Mouse (Mus musculus) MN1 (cell line): ENCODE results near the gene Osm.

ENCODE experiments used
- DNase-seq: peaks from one replicate; pipeline ENCODE4 v3.0.0-alpha.2; 2016; ENCODE audit warnings: low spot score

The Osm gene

GRCm38 (mm10) chr11:4239691-4240090 lies 3.5 kb downstream of the Osm start:
- DNase-seq, result no peak

GRCm38 (mm10) chr11:4240151-4240550 lies 3.9 kb downstream of the Osm start:
- DNase-seq, result no peak

GRCm38 (mm10) chr11:4241180-4241579 lies 5.0 kb downstream of the Osm start:
- no peak for DNase-seq

- no peak for DNase-seq
These were observed 9.9 kb downstream of the Osm start for GRCm38 (mm10) chr11:4246126-4246525.

- DNase-seq, result no peak
These were observed 10.4 kb downstream of the Osm start for GRCm38 (mm10) chr11:4246623-4247022.

- no peak for DNase-seq
These were observed 11.2 kb downstream of the Osm start for GRCm38 (mm10) chr11:4247201-4247959.

- DNase-seq, result no peak
These were observed 12.9 kb downstream of the Osm start for GRCm38 (mm10) chr11:4249151-4249550.

GRCm38 (mm10) chr11:4250290-4250689 lies 14.1 kb downstream of the Osm start:
- no peak for DNase-seq

- no peak for DNase-seq
These were observed 15.2 kb downstream of the Osm start for GRCm38 (mm10) chr11:4251376-4251775.

- DNase-seq, result no peak
These were observed 16.7 kb downstream of the Osm start for GRCm38 (mm10) chr11:4252886-4253285.

GRCm38 (mm10) chr11:4256846-4257607 lies 20.8 kb downstream of the Osm start, which contains the start of gene Lif:
Gene Lif, plus strand, starts transcription at chr11:4257557.
- no peak for DNase-seq

- peak; percentile 39 for DNase-seq
These were observed 21.5 kb downstream of the Osm start for GRCm38 (mm10) chr11:4257756-4258155.

GRCm38 (mm10) chr11:4258657-4259082 lies 22.4 kb downstream of the Osm start:
- DNase-seq, result peak; percentile 89

GRCm38 (mm10) chr11:4260463-4261187 lies 24.4 kb downstream of the Osm start:
- peak; percentile 65 for DNase-seq

GRCm38 (mm10) chr11:4261188-4261494 lies 24.9 kb downstream of the Osm start:
- DNase-seq, result peak; percentile 81

GRCm38 (mm10) chr11:4261969-4262368 lies 25.7 kb downstream of the Osm start:
- DNase-seq, result peak; percentile 79

- DNase-seq, result no peak
These were observed 26.6 kb downstream of the Osm start for GRCm38 (mm10) chr11:4262847-4263246.

- DNase-seq, result no peak
These were observed 27.1 kb downstream of the Osm start for GRCm38 (mm10) chr11:4263296-4263695.

GRCm38 (mm10) chr11:4264066-4264465 lies 27.8 kb downstream of the Osm start:
- DNase-seq, result no peak

- peak; percentile 76 for DNase-seq
These were observed 30.3 kb downstream of the Osm start for GRCm38 (mm10) chr11:4266271-4267201.

- no peak for DNase-seq
These were observed 31.0 kb downstream of the Osm start for GRCm38 (mm10) chr11:4267202-4267578.

- DNase-seq, result no peak
These were observed 32.3 kb downstream of the Osm start for GRCm38 (mm10) chr11:4268500-4268899.
